Mouse (Mus musculus): ENCODE measurements around the gene Numbl. TPM values are rescaled to one million over a fixed set of nuclear protein-coding genes. Genes with fewer than 3 reads are reported as not detected.

Numbl gene
- polyA plus RNA-seq (2012; rRNA removed), result 2.5 TPM in 2 replicates

DNA sequence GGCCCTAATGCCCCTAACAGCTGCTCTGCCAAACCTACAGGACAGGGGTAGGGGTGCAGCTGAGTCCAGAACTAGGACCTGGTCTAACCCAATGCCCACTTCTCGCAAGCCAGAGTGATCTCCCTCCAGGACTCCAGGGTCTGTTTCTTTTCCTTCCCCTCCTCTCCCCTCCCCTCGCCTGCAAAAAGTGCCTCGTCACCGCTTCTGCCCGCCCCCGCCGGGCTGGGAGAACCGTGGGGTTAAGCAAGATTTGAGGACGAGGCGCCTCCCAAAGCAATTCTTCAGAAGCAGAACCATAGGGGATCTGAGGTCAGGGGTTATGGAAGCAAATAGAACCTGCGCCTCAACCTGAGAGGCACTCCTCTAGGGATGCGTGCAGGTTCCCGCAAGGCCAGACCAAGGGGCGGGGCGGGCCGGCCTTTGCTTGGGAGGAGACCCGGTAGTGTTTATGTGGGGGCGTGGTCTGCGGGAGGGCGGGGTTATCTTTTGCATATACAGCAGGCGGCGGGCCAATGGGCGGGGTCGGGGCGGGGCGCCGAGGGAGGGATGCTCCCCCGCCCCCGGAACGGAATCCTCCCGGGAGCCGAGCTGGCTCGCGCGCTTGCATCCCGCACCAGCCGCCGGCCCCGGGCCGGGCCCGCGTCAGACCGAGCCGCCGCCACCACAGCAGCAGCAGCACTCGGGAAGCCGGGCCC is at the start of gene Numbl:
Numbl (plus strand) TSS at position 229 of the 695 bp plus-strand sequence.

DNA sequence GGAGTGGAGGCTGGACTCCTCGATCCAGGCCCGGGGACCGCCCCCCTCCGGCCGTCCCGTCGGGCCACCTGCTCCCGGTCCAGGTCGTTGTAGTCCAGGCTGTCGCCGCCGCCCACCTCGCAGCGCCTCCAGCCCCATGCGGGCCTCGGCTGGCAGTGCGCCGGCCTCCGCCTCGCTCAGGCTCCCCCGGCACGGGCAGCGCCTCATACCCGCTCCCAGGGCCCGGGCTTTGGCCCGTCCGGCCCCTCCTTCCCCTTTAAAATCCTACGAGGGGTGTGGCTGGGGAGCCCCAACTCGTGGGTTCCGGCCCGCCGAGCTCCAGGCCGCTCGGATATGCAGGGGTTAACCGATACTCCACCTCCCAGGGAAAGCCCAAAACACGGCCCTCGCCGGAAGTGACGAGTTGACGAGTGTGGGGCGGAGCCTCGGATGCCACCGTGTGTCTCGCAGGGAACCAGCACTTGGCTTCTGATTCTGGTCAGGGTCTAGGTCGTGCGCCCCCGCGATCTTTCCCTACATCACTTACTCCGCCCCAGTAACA is 29.9 kb upstream of the Numbl start, which contains the start of gene Itpkc:
Itpkc (minus strand) TSS at position 381 of the 541 bp plus-strand sequence.

DNA sequence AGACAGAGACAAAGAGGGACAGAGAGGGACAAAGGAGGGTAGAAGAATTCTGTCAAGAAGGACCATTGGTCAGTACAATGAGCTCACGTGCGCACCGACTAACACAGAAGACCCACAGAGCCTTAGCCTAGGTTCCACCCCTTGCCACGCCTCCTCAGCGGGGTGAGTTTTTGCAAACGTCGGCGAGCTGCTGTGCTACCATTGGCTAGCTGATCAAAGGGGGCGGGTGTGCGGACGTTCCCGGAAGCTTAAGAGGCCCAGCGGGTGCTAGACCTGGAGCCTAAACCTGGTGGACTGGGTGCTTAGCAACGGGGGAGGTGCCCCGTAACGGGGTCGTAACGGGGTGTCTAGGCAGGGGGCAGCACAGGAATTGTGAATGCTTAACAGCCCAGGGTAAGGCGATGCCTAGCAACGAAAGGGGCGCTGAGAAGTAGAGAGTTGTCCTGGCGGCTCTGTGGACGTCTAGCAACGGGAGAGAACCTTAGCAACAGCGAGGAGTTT is 25.4 kb upstream of the Numbl start, which contains the start of gene Coq8b:
Coq8b (plus strand) TSS at position 243 of the 501 bp plus-strand sequence.

Other genes with a start within 250 kb of the Numbl start
- gene Cyp2a12, start 229.4 kb upstream of the Numbl start, polyA plus RNA-seq (2012; rRNA removed), result 63.9 and 66.1 TPM in 2 replicates
- 29.3 and 40.1 TPM in 2 replicates for gene Cyp2f2, start 138.5 kb upstream of the Numbl start, polyA plus RNA-seq (2012; rRNA removed)
- gene Cyp2t4, start 104.7 kb upstream of the Numbl start, polyA plus RNA-seq (2012; rRNA removed), result not detected in 2 replicates
- gene Egln2, start 91.6 kb upstream of the Numbl start, polyA plus RNA-seq (2012; rRNA removed), result 30.1 and 33.4 TPM in 2 replicates
- gene Rab4b, start 79.5 kb upstream of the Numbl start, polyA plus RNA-seq (2012; rRNA removed), result 19.7 and 20.3 TPM in 2 replicates
- gene Gm21983, start 77.3 kb upstream of the Numbl start, polyA plus RNA-seq (2012; rRNA removed), result 0.23 TPM in 1 of 2 replicates, not detected in the other
- gene Mia, start 77.3 kb upstream of the Numbl start, polyA plus RNA-seq (2012; rRNA removed), result 0.45 and 1.1 TPM in 2 replicates
- gene BC024978, start 62.7 kb upstream of the Numbl start, polyA plus RNA-seq (2012; rRNA removed), result 2.8 and 3.4 TPM in 2 replicates
- 68.3 and 71.2 TPM in 2 replicates for gene Snrpa, start 62.2 kb upstream of the Numbl start, polyA plus RNA-seq (2012; rRNA removed)
- gene Itpkc, start 29.8 kb upstream of the Numbl start, polyA plus RNA-seq (2012; rRNA removed), result 2.2 TPM in 2 replicates
- 15.1 and 15.2 TPM in 2 replicates for gene Coq8b, start 25.4 kb upstream of the Numbl start, polyA plus RNA-seq (2012; rRNA removed)
- gene Ltbp4, start 79.3 kb downstream of the Numbl start, polyA plus RNA-seq (2012; rRNA removed), result 7.8 and 10.3 TPM in 2 replicates
- gene Shkbp1, start 97.6 kb downstream of the Numbl start, polyA plus RNA-seq (2012; rRNA removed), result 13.2 and 13.6 TPM in 2 replicates
- 0.29 TPM in 1 of 2 replicates, not detected in the other for gene Gm20479, start 99.0 kb downstream of the Numbl start, polyA plus RNA-seq (2012; rRNA removed)
- 0.07 and 0.10 TPM in 2 replicates for gene Sptbn4, start 189.3 kb downstream of the Numbl start, polyA plus RNA-seq (2012; rRNA removed)
- 360 and 370 TPM in 2 replicates for gene Blvrb, start 189.5 kb downstream of the Numbl start, polyA plus RNA-seq (2012; rRNA removed)
- 21.2 and 21.3 TPM in 2 replicates for gene Sertad3, start 215.3 kb downstream of the Numbl start, polyA plus RNA-seq (2012; rRNA removed)
- gene Sertad1, start 228.5 kb downstream of the Numbl start, polyA plus RNA-seq (2012; rRNA removed), result 13.0 and 16.5 TPM in 2 replicates
- 0.43 and 0.44 TPM in 2 replicates for gene Prx, start 240.9 kb downstream of the Numbl start, polyA plus RNA-seq (2012; rRNA removed)